Mouse (Mus musculus): ENCODE measurements around the gene Herpud2. TPM values are rescaled to one million over a fixed set of nuclear protein-coding genes. Genes with fewer than 3 reads are reported as not detected.
"Not testable (repeated sequence)": the region's sequence is repeated elsewhere in the genome, so short reads cannot be mapped to it uniquely, and the experiment has no call there.

Gene Herpud2
- total RNA-seq, 1 experiment from 2014 or later: 28.0 TPM

GRCm38 (mm10) chr9:25150791-25151610 lies 619 bp downstream of the Herpud2 start:
- ATAC-seq (replicated peaks; ENCODE audit: low read depth, poor library complexity, severe bottlenecking): peak; percentile 16

DNA sequence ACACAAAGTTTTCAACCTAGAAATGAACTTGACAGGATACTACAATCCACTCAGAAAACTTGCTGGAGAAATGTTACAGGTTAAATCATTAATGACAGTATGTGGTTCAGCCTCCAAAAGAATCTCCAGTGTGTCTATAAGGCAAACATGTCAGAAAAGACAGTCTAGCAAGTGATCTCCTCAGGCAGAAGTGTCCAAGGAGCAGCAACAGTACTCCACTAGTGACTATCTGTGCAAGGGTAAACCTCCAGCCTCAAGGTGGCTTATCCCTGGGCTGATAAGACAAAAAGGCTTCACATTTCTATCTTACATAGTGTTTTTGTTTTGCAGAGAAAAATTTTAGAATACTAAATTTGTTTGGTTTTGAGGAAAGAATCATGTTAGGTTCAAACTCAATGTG lies 2.9 kb downstream of the Herpud2 start:
- no peak for ATAC-seq (replicated peaks; ENCODE audit: low read depth, poor library complexity, severe bottlenecking)

GRCm38 (mm10) chr9:25145925-25146324 lies 5.7 kb downstream of the Herpud2 start:
- ATAC-seq (replicated peaks; ENCODE audit: low read depth, poor library complexity, severe bottlenecking): no peak

DNA sequence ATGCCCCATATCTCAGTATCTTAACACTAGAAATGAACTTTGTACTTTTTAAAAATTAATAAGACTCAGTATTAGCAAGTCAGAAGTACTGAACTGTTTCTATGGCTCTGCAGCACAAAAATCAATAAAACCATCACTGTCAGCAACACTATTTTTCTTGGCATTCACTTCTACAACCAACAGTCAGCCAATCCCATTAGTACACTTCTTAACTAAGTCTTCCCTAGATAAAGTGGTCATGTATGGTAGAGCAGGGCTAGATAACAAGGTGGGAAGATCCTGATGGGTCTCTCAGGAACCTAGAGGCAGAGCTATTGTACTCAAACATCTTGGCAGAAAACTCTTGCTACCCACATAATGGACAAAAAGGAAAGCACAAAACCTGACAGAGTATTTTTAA lies 7.7 kb downstream of the Herpud2 start:
- ATAC-seq (replicated peaks; ENCODE audit: low read depth, poor library complexity, severe bottlenecking): no peak

DNA sequence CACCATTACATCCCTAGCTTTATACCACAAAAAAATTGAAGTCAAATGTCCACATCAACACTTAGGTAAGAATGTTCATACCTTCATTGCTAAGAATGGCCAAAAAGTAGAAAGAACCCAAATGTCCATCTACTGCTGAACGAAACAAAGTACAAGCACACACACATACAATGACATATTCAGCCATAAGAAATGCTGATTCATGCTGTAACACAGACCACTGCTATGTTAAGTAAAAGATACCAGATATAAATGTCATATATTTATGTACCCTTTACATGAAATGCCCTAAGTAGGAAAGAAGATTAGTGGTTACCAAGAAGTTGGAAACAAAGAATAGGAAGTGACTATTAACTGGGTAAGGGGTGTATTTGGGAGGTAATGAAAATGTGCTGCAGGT lies 8.6 kb downstream of the Herpud2 start:
- ATAC-seq (replicated peaks; ENCODE audit: low read depth, poor library complexity, severe bottlenecking): 0 out of 2 replicates have a peak, but pooled peaks have one; percentile 27

- ATAC-seq (replicated peaks; ENCODE audit: low read depth, poor library complexity, severe bottlenecking): no peak
Measured at GRCm38 (mm10) chr9:25142041-25142440, 9.6 kb downstream of the Herpud2 start.

- ATAC-seq (replicated peaks; ENCODE audit: low read depth, poor library complexity, severe bottlenecking): no peak
Measured at GRCm38 (mm10) chr9:25140330-25140729, 11.3 kb downstream of the Herpud2 start.

DNA sequence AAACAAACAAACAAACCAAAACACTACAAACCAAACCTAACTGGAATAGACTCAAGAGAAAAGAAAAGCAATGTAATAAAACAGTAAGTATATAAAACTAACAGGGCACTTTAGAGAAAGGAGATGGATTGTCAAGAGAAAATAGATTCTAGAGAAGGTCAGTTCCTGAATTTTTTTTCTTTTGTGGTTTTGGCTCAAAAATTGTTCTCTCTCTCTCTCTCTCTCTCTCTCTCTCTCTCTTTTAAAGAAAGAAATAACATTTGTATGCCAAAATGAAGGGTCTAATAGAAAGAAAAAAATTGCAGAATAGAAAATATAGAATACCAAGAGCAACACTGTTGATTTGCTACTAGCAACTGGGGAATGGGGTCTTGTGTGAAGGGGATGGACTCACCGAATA lies 12.7 kb downstream of the Herpud2 start:
- no peak for ATAC-seq (replicated peaks; ENCODE audit: low read depth, poor library complexity, severe bottlenecking)

GRCm38 (mm10) chr9:25132920-25133319 lies 18.7 kb downstream of the Herpud2 start:
- ATAC-seq (replicated peaks; ENCODE audit: low read depth, poor library complexity, severe bottlenecking): no peak

GRCm38 (mm10) chr9:25132253-25132652 lies 19.4 kb downstream of the Herpud2 start:
- no peak for ATAC-seq (replicated peaks; ENCODE audit: low read depth, poor library complexity, severe bottlenecking)

- no peak for ATAC-seq (replicated peaks; ENCODE audit: low read depth, poor library complexity, severe bottlenecking)
Measured at GRCm38 (mm10) chr9:25124048-25124447, 27.6 kb downstream of the Herpud2 start.

GRCm38 (mm10) chr9:25123590-25123989 lies 28.0 kb downstream of the Herpud2 start:
- not testable (repeated sequence) for ATAC-seq (replicated peaks; ENCODE audit: low read depth, poor library complexity, severe bottlenecking)

GRCm38 (mm10) chr9:25104638-25105037 lies 47.0 kb downstream of the Herpud2 start:
- ATAC-seq (replicated peaks; ENCODE audit: low read depth, poor library complexity, severe bottlenecking): peak; percentile 98

DNA sequence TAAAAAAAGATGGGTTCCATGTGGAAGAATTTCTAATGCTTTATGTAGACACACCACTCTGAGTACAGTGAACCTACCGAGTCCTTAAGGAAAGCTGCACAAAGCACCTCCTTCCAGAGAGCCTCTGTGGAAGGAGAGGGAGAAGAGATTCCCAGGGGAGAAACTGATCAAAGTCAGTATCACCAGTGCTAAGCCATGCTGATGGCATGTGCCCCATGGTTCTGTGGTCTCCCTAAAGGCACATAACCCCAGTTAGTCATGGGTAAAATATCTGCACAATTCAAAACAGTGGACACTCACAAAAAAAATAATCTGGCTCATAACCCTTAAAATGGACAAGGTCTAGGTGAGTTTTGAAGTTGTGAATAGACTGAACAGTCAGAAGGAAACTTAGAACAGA lies 48.7 kb downstream of the Herpud2 start:
- ATAC-seq (replicated peaks; ENCODE audit: low read depth, poor library complexity, severe bottlenecking): no peak

- ATAC-seq (replicated peaks; ENCODE audit: low read depth, poor library complexity, severe bottlenecking): no peak
Measured at GRCm38 (mm10) chr9:25090853-25091252, 60.8 kb downstream of the Herpud2 start.

GRCm38 (mm10) chr9:25089122-25089521 lies 62.5 kb downstream of the Herpud2 start, which contains the start of gene Gm10181:
Gene Gm10181 (plus strand): TSS chr9:25089422.
- ATAC-seq (replicated peaks; ENCODE audit: low read depth, poor library complexity, severe bottlenecking): no peak

DNA sequence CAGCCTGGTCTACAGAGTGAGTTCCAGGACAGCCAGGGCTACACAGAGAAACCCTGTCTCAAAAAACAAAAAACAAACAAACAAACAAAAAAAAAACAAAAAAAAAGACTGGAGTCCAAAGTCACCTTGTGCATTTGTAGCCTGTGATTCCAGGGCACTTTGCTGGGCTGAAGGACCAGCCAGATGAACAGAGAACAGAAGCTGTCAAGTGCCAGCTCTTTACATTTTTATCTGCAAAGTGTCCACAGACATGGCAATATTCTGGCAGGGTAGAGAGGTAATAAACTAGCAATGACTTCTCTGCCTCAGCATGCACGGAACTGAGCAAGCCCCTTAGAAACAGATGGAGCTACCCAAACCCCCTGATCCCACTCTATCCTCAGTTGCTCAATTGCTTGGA lies 75.1 kb downstream of the Herpud2 start:
- no peak for ATAC-seq (replicated peaks; ENCODE audit: low read depth, poor library complexity, severe bottlenecking)

DNA sequence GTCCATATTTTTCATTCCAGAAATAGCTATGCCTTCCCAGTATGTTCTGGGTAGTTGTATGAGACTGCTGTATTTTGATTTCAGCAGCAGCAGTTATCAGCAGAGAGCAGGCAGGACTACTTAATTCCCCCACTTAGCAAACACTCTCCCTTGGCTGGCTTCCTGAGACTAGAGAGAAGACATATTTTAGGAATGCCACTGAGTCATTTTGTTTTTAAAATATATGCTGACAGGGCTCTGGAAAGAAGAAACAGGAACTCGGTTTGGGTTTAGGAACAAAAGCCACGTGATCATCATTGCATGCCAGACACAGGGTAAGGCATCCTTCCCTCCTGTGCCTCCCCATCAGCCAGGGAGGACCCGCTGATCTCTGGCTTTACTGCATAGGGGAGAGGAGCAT lies 75.6 kb downstream of the Herpud2 start:
- 0 out of 2 replicates have a peak, but pooled peaks have one; percentile 18 for ATAC-seq (replicated peaks; ENCODE audit: low read depth, poor library complexity, severe bottlenecking)

DNA sequence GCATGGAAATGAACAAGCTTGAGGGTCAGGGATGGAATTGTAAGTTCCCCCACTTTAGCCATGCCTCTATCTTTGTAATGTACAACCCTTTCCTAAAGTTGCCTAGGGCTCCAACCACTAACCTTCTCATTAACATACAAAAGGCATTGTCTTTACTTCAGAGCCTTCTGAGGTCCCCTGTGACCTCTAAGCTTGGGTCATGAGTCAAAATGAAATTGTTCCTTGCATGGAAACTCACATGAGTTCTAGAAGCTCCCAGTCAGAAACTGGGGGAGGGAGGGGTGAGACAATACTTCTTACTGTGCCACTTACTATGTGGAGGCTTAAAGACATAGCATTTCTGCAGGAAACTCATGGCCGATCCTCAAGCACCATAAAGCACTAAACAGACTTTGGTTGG lies 79.0 kb downstream of the Herpud2 start:
- ATAC-seq (replicated peaks; ENCODE audit: low read depth, poor library complexity, severe bottlenecking): no peak

- no peak for ATAC-seq (replicated peaks; ENCODE audit: low read depth, poor library complexity, severe bottlenecking)
Measured at GRCm38 (mm10) chr9:25058726-25059125, 92.9 kb downstream of the Herpud2 start.

All from common myeloid progenitor, adult 5-6 weeks (primary cell).